Mouse (Mus musculus) CH12.LX (cell line): ENCODE measurements around the gene Mthfd2l. TPM values are rescaled to one million over a fixed set of nuclear protein-coding genes. Genes with fewer than 3 reads are reported as not detected.

Experiments
- DNase-seq: peaks from one replicate; pipeline ENCODE4 v3.0.0-alpha.2; 2013; ENCODE audit errors: extremely low read depth
- H3K27ac ChIP-seq: 2 replicates; pipeline ENCODE4 v1.5.1; 2012; ENCODE audit warnings: low read depth, mild to moderate bottlenecking, control low read depth, moderate library complexity; ENCODE audit not compliant: insufficient read depth
- H3K27me3 ChIP-seq: replicated peaks from 2 replicates; pipeline ENCODE3; 2012; ENCODE audit warnings: inconsistent platforms
- H3K36me3 ChIP-seq, 2 experiments: replicated peaks in 1 of 2; 2 replicates each; pipeline versions ENCODE3 to v1.6.1; 2012; ENCODE audit warnings: inconsistent platforms in 1 of 2, low read length in 1 of 2, mild to moderate bottlenecking in 1 of 2, mixed read lengths in 1 of 2, moderate library complexity in 1 of 2; ENCODE audit not compliant: control insufficient read depth in 1 of 2, insufficient read depth in 1 of 2
- H3K4me1 ChIP-seq, 2 experiments: 2 replicates each; pipeline ENCODE4 v1.6.1; 2012; ENCODE audit warnings: inconsistent platforms in 1 of 2, moderate library complexity in 1 of 2; ENCODE audit not compliant: insufficient read depth in 2 of 2, control insufficient read depth in 1 of 2
- H3K4me2 ChIP-seq: 2 replicates; pipeline ENCODE4 v1.6.1; 2012; ENCODE audit warnings: low read depth, mild to moderate bottlenecking, control low read depth; ENCODE audit not compliant: poor library complexity, insufficient read depth, severe bottlenecking
- H3K4me3 ChIP-seq, 3 experiments: fragments of 150-350 bp in 1 of 3; sonication (generic) in 1 of 3; replicated peaks in 1 of 3; 2 replicates each; pipeline versions ENCODE3 to v1.5.1; 2011 to 2012; ENCODE audit warnings: low read depth in 2 of 3, low read length in 2 of 3, mild to moderate bottlenecking in 2 of 3, moderate library complexity in 2 of 3, control low read depth in 1 of 3, improper control_type of control experiment in 1 of 3, inconsistent platforms in 1 of 3, mixed read lengths in 1 of 3; ENCODE audit not compliant: poor library complexity in 1 of 3
- H3K79me2 ChIP-seq: replicated peaks from 2 replicates; pipeline ENCODE4 v1.6.1; 2012; ENCODE audit warnings: mild to moderate bottlenecking, moderate library complexity; ENCODE audit not compliant: control insufficient read depth, poor library complexity, insufficient read depth, severe bottlenecking; ENCODE audit errors: extremely low read depth
- H3K9ac ChIP-seq: 2 replicates; pipeline ENCODE4 v1.6.1; 2012; ENCODE audit warnings: low read depth, mild to moderate bottlenecking, control low read depth, moderate library complexity; ENCODE audit not compliant: insufficient read depth
- H3K9me3 ChIP-seq: replicated peaks from 2 replicates; pipeline ENCODE3; 2012; ENCODE audit warnings: low read length, inconsistent platforms, mixed read lengths
- CTCF ChIP-seq, 2 experiments: IDR thresholded peaks in 1 of 2; conservative IDR thresholded peaks in 1 of 2; 2 replicates each; pipeline ENCODE4 v1.5.1; 2011 to 2012; ENCODE audit warnings: low read depth in 2 of 2, low read length in 2 of 2, improper control_type of control experiment in 1 of 2, inconsistent platforms in 1 of 2, mild to moderate bottlenecking in 1 of 2, moderate library complexity in 1 of 2
- ELF1 ChIP-seq: IDR thresholded peaks from 2 replicates; pipeline ENCODE4 v1.6.1; 2014; ENCODE audit warnings: low read depth, mild to moderate bottlenecking, inconsistent platforms, low read length, improper control_type of control experiment
- EP300 ChIP-seq: IDR thresholded peaks from 2 replicates; pipeline ENCODE4 v1.6.1; 2011; ENCODE audit warnings: low read length, improper control_type of control experiment
- ETS1 ChIP-seq: conservative IDR thresholded peaks from 2 replicates; pipeline ENCODE4 v1.6.1; 2012; ENCODE audit warnings: low read depth, mild to moderate bottlenecking, inconsistent platforms, low read length, improper control_type of control experiment, moderate library complexity
- HCFC1 ChIP-seq: IDR thresholded peaks from 2 replicates; pipeline ENCODE4 v1.6.1; 2012; ENCODE audit warnings: low read depth, mild to moderate bottlenecking, inconsistent platforms, low read length, improper control_type of control experiment
- IRF4 ChIP-seq: IDR thresholded peaks from 2 replicates; pipeline ENCODE4 v1.6.1; 2014; ENCODE audit warnings: low read depth, mild to moderate bottlenecking, inconsistent platforms, low read length, improper control_type of control experiment
- KAT2A ChIP-seq: IDR thresholded peaks from 2 replicates; pipeline ENCODE4 v1.6.1; 2012; ENCODE audit warnings: low read length, improper control_type of control experiment, inconsistent platforms; ENCODE audit not compliant: insufficient replicate concordance
- MAFK ChIP-seq: IDR thresholded peaks from 2 replicates; pipeline ENCODE4 v1.6.1; 2011; ENCODE audit warnings: low read length, improper control_type of control experiment; ENCODE audit not compliant: insufficient replicate concordance
- MAZ ChIP-seq: IDR thresholded peaks from 2 replicates; pipeline ENCODE4 v1.6.1; 2012; ENCODE audit warnings: low read depth, mild to moderate bottlenecking, inconsistent platforms, low read length, improper control_type of control experiment, moderate library complexity
- MEF2A ChIP-seq: IDR thresholded peaks from 2 replicates; pipeline ENCODE4 v1.6.1; 2014; ENCODE audit warnings: low read depth, mild to moderate bottlenecking, inconsistent platforms, low read length, improper control_type of control experiment, borderline replicate concordance
- MYC ChIP-seq: IDR thresholded peaks from 2 replicates; pipeline ENCODE4 v1.6.1; 2011; ENCODE audit warnings: low read depth, mild to moderate bottlenecking, improper control_type of control experiment, low read length
- NRF1 ChIP-seq: IDR thresholded peaks from 2 replicates; pipeline ENCODE4 v1.6.1; 2014; ENCODE audit warnings: low read depth, mild to moderate bottlenecking, inconsistent platforms, low read length, improper control_type of control experiment, moderate library complexity
- POLR2A ChIP-seq: IDR thresholded peaks from 2 replicates; pipeline ENCODE4 v1.6.1; 2011; ENCODE audit warnings: low read depth, mild to moderate bottlenecking, improper control_type of control experiment, low read length
- RAD21 ChIP-seq: IDR thresholded peaks from 2 replicates; pipeline ENCODE4 v1.6.1; 2011; ENCODE audit warnings: low read depth, mild to moderate bottlenecking, low read length, improper control_type of control experiment, moderate library complexity
- RCOR1 ChIP-seq: conservative IDR thresholded peaks from 2 replicates; pipeline ENCODE4 v1.6.1; 2012; ENCODE audit warnings: low read depth, mild to moderate bottlenecking, inconsistent platforms, low read length, improper control_type of control experiment
- SMC3 ChIP-seq: IDR thresholded peaks from 2 replicates; pipeline ENCODE4 v1.6.1; 2011; ENCODE audit warnings: low read depth, low read length, improper control_type of control experiment
- TCF12 ChIP-seq: IDR thresholded peaks from 2 replicates; pipeline ENCODE4 v1.6.1; 2014; ENCODE audit warnings: low read depth, mild to moderate bottlenecking, inconsistent platforms, low read length, improper control_type of control experiment
- USF1 ChIP-seq: IDR thresholded peaks from 2 replicates; pipeline ENCODE4 v1.6.1; 2014; ENCODE audit warnings: low read depth, mild to moderate bottlenecking, inconsistent platforms, low read length, improper control_type of control experiment
- ZKSCAN1 ChIP-seq: IDR thresholded peaks from 2 replicates; pipeline ENCODE4 v1.6.1; 2012; ENCODE audit warnings: low read depth, inconsistent platforms, low read length, improper control_type of control experiment, borderline replicate concordance
- ZNF384 ChIP-seq: IDR thresholded peaks from 2 replicates; pipeline ENCODE4 v1.6.1; 2012; ENCODE audit warnings: low read depth, low read length, improper control_type of control experiment, inconsistent platforms
- dilution Hi-C: fragments of 300-500 bp; cut with MboI; formaldehyde crosslinking; loops from 2 replicates; pipeline ENCODE4 v1.14.3; 2020; ENCODE audit warnings: low sequenced_read_pairs; ENCODE audit not compliant: extremely low pct_unique_long_range_greater_than_20kb, extremely low pct_ligation_motif_present
- in situ Hi-C: fragments of 300-500 bp; cut with MboI; formaldehyde crosslinking; loops from 3 replicates; pipeline ENCODE4 v1.14.3; 2019; ENCODE audit warnings: low sequenced_read_pairs, low pct_ligation_motif_present, low pct_unique_long_range_greater_than_20kb, mixed read lengths
- polyA plus RNA-seq: library from polyadenylated mRNA; unstranded; fragments of >175 nt; gene quantifications from 2 replicates; pipeline ENCODE4 v1.2.1, GENCODE M21; 2012; ENCODE audit warnings: low read depth; ENCODE audit not compliant: insufficient read length
- total RNA-seq, 2 experiments: library from RNA; depleted of rRNA; stranded (reverse); fragments of 300-350 nt in 1 of 2; fragments of >200 nt in 1 of 2; gene quantifications; 2 replicates each; pipeline ENCODE4 v1.2.3; 2012 to 2014

Mthfd2l gene
- total and polyA plus RNA-seq, 3 experiments, result 1.2 to 5.5 (median 3.7) TPM

DNA sequence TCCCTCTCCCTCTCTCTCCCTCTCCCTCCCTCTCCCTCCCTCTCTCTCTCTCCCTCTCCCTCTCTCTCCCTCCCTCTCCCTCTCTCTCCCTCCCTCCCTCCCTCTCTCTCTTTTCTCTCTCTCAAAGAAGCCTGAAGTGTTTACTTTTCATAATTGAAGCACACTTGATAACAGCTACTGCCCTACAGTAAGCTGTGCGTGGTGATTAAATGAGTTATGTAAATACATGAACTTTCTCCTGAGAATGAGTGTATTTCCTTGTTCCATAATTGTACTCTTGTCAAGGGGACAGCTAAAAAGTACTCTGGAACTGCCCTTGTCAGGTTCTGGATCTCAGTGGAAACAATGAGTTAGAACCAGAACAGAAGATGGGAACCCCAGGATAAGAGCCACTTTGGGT lies 96.9 kb downstream of the Mthfd2l start:
- Histone ChIP-seq H3K4me3 (no peak overlapping the region), H3K79me2 (no peaks in the 10 kb centered on the region; the same call in 1 of the 2 replicates), H3K27ac (no peak overlapping the region), H3K4me1 (no peaks in the 10 kb centered on the region), H3K4me2 (no peak overlapping the region), H3K36me3 (no peaks in the 10 kb centered on the region), H3K9ac (no peak overlapping the region), H3K9me3 (no peaks in the 10 kb centered on the region), H3K27me3 (no peaks in the 10 kb centered on the region)
- DNase-seq, result no peak
- dilution Hi-C loops, result no loop called here
- TF ChIP-seq CTCF (conservative IDR thresholded peaks at IDR 0.05 in 1 of 2, IDR thresholded peaks at IDR 0.05 in 1 of 2; ENCODE audit: low read depth in 2 of 2, low read length in 2 of 2) (no peak), NRF1 (no peak), EP300 (no peak), POLR2A (no peak)
- TF ChIP-seq, all 38 proteins: peak for 0
- in situ Hi-C loops, result loop anchor here (25.0 kb wide), 1 partner anchor 284 kb away; no protein-coding TSS in a partner anchor

DNA sequence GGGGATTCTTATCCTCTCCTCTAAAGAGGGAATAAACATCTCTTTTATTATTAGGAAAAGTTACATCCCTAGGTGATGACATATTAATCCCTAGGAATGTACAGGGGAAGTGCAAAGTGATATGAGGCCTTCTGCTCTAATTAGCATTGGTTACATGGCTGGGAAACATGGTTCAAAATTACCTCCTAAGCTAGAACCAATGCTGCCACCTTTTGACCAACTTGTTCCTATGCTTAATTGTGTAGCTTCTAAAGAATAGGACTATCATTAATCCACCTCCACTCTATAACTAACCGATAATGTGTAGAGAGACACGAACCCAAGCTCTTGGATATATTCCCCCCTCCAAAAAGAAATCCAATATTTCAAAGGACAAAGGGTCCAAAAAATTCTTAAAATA lies 99.7 kb downstream of the Mthfd2l start:
- no peaks in the 10 kb centered on the region for H3K79me2 ChIP-seq
- H3K4me3 ChIP-seq, result no peak overlapping the region
- no peaks in the 10 kb centered on the region for H3K9me3 ChIP-seq
- in situ Hi-C loops (loop anchor here (25.0 kb wide), 1 partner anchor 282 kb away; no protein-coding TSS in a partner anchor), dilution Hi-C loops (no loop called here)
- H3K27ac ChIP-seq, result no peak overlapping the region
- H3K9ac ChIP-seq, result no peak overlapping the region
- no peak for TF ChIP-seq ELF1
- TF ChIP-seq MAZ, result no peak
- no peak for TF ChIP-seq NRF1
- TF ChIP-seq RAD21, result peak; percentile 53
- TF ChIP-seq CTCF (conservative IDR thresholded peaks at IDR 0.05 in 1 of 2, IDR thresholded peaks at IDR 0.05 in 1 of 2; ENCODE audit: low read depth in 2 of 2, low read length in 2 of 2), result peak in 1 of 2 experiments; percentile 59; a peak in 2 of 4 replicates
- TF ChIP-seq SMC3, result peak; percentile 30; the same call in 1 of the 2 replicates
- TF ChIP-seq TCF12, result no peak
- TF ChIP-seq KAT2A, result no peak
- no peak for TF ChIP-seq ETS1
- no peaks in the 10 kb centered on the region for H3K36me3 ChIP-seq
- H3K4me2 ChIP-seq, result no peak overlapping the region
- no peaks in the 10 kb centered on the region for H3K4me1 ChIP-seq
- no peaks in the 10 kb centered on the region for H3K27me3 ChIP-seq
- DNase-seq, result peak; percentile 7

DNA sequence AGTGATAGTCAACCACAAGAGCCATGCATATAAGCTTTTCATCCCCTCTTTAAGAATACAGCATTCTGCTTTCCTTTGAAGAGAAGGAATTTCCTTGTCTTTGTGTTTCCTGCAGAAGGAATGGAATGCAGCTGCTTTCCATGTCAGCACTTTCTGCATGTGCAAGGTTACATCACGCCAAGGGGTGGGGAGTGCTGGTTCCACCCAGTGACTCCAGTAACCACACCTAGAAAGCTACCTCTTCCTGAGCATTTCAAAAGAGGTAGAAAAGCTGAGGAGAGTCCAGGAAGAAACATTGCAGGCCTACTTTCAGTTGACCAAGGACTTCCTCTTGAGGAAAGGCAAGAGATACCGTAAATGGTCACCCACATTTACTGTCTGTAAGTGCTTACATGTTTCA lies 104.4 kb downstream of the Mthfd2l start:
- DNase-seq, result no peak
- Histone ChIP-seq H3K4me3 (no peak overlapping the region), H3K36me3 (no peaks in the 10 kb centered on the region), H3K4me1 (peaks cover 0 to 2% of the 10 kb centered on the region in 2 experiments; a peak in 1 of 4 replicates), H3K27me3 (no peaks in the 10 kb centered on the region), H3K9me3 (no peaks in the 10 kb centered on the region), H3K4me2 (no peak overlapping the region), H3K9ac (no peak overlapping the region), H3K27ac (no peak overlapping the region), H3K79me2 (no peaks in the 10 kb centered on the region)
- TF ChIP-seq TCF12 (no peak), KAT2A (no peak), ZNF384 (no peak), EP300 (no peak), RCOR1 (no peak), ZKSCAN1 (no peak), SMC3 (no peak), HCFC1 (no peak), MYC (no peak), USF1 (no peak), MEF2A (no peak), IRF4 (no peak), MAFK (no peak)
- dilution Hi-C loops (no loop called here), in situ Hi-C loops (loop anchor here (25.0 kb wide), 1 partner anchor 277 kb away; no protein-coding TSS in a partner anchor)
